Mouse (Mus musculus) liver, adult (tissue): ENCODE results near the gene Avpr2.

Source experiments
- GATA4 ChIP-seq: IDR thresholded peaks from 2 replicates; pipeline ENCODE4 v1.6.1; 2014; ENCODE audit warnings: mild to moderate bottlenecking, low read length; ENCODE audit not compliant: insufficient replicate concordance

Gene Avpr2

GRCm38 (mm10) chrX:73891551-73892152, at the start of gene Avpr2:
Gene Avpr2, plus strand, starts transcription at chrX:73892102.
- TF ChIP-seq GATA4 = no peak

- TF ChIP-seq GATA4 = no peak
Measured at GRCm38 (mm10) chrX:73854326-73855086, 37.4 kb upstream of the Avpr2 start.

- TF ChIP-seq GATA4 = no peak
Measured at GRCm38 (mm10) chrX:73855087-73855408, 36.9 kb upstream of the Avpr2 start.

GRCm38 (mm10) chrX:73864692-73865091, 27.2 kb upstream of the Avpr2 start:
- no peak for TF ChIP-seq GATA4

GRCm38 (mm10) chrX:73867256-73867655, 24.6 kb upstream of the Avpr2 start:
- TF ChIP-seq GATA4 = no peak

- no peak for TF ChIP-seq GATA4
Measured at GRCm38 (mm10) chrX:73867852-73868251, 24.1 kb upstream of the Avpr2 start.

- no peak for TF ChIP-seq GATA4
Measured at GRCm38 (mm10) chrX:73869334-73869733, 22.6 kb upstream of the Avpr2 start.

GRCm38 (mm10) chrX:73871474-73871873, 20.4 kb upstream of the Avpr2 start:
- TF ChIP-seq GATA4 = no peak

- TF ChIP-seq GATA4 = no peak
Measured at GRCm38 (mm10) chrX:73871956-73872355, 19.9 kb upstream of the Avpr2 start.

GRCm38 (mm10) chrX:73875881-73876280, 16.0 kb upstream of the Avpr2 start:
- no peak for TF ChIP-seq GATA4

GRCm38 (mm10) chrX:73877014-73877413, 14.9 kb upstream of the Avpr2 start:
- no peak for TF ChIP-seq GATA4

- no peak for TF ChIP-seq GATA4
Measured at GRCm38 (mm10) chrX:73880194-73881035, 11.5 kb upstream of the Avpr2 start.

- no peak for TF ChIP-seq GATA4
Measured at GRCm38 (mm10) chrX:73881036-73881427, 10.9 kb upstream of the Avpr2 start.

- no peak for TF ChIP-seq GATA4
Measured at GRCm38 (mm10) chrX:73881463-73881862, 10.4 kb upstream of the Avpr2 start.

GRCm38 (mm10) chrX:73892833-73893232, 931 bp downstream of the Avpr2 start:
- TF ChIP-seq GATA4 = no peak

GRCm38 (mm10) chrX:73895719-73896118, 3.8 kb downstream of the Avpr2 start, which contains the start of gene L1cam:
Gene L1cam, minus strand, starts transcription at chrX:73896105.
- TF ChIP-seq GATA4 = no peak
